Mouse (Mus musculus): Measurements from ENCODE around the gene Itgav. TPM values are rescaled to one million over a fixed set of nuclear protein-coding genes. Genes with fewer than 3 reads are reported as not detected.
"Not testable (repeated sequence)": the region's sequence is repeated elsewhere in the genome, so short reads cannot be mapped to it uniquely, and the experiment has no call there.

Itgav gene
- total RNA-seq, 1 experiment from 2014 or later: 124 TPM

DNA sequence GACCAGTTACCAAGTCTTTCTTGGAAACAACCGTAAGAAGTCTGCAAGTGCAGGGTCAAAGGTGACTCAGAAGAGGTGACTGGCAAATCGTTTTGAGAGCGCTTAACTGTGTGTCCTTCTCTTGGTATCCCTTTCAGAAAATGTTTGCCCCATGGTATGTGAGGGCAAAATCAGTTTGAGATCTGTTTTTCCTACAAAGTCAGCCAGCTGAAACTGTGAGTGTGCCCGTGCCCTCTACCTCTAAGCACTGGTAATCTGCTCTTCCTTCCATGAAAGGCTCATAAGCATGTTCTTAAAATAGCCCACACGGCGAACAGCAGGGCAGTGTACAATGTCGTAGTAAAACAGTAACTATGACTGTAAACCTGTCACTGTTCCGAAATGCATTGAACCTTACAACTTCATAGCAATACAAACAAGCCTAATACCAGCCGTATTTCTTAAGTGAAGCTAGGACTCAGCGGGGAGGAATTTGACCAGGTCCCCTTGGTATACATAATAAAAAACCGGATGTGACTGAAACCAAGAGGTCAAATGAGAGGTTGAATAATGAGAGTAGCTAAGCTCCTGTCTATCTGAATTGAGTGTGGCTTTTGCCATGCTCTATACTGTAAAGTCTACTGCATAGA, 14.2 kb upstream of the Itgav start:
- DNase-seq: no peak

DNA sequence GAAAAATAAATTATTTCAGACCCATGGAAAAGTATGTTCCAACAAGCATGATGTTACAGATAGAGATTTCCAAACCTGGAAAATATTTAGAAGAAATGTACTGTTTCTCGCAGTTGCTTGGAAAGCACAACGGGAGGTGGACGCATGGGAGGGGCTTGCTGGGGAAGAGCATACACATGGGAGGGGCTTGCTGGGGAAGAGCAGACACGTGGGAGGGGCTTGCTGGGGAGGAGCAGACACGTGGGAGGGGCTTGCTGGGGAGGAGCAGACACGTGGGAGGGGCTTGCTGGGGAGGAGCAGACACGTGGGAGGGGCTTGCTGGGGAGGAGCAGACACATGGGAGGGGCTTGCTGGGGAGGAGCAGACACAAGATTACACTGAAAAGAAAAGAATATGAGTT, 10.9 kb upstream of the Itgav start:
- not testable (repeated sequence) for DNase-seq

DNA sequence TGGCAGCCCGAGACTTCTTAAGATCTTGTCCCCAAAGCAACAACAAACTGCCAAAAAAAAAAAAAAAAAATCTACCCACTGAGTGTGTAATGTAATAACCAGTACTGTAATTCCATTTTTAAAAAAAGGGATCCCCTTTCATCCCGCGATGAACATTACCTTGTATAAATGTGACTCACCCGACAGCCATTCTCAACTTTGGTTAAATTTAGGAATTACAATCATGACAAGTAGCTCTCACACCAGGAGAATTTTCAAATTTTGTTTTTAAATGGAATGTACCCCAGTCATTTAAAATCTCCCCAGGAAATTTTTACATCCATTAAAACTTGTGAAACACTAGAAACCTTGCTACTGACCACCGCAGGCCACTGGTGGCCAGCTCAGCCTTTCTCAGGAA, 10.3 kb upstream of the Itgav start:
- DNase-seq: no peak

DNA sequence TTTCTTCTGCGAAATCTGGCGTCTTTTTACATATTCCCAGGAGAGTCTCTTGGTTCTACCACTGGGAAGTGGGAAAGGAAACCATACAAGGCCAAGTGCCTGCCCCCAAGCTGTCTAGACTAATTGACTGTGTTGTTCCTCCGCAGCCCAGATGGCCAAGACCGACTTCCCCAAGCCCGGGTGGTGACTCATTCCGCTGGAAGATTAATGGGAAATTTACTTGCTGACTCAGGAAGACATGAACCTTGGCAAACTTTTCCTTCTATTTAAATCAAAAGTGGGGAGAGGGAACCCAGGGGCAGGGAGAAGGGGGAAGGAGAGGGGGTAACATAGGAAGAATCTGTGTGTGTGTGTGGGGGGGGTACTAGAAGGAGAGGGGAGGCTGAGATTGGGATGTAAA, 9.4 kb upstream of the Itgav start:
- DNase-seq: peak; percentile 83

DNA sequence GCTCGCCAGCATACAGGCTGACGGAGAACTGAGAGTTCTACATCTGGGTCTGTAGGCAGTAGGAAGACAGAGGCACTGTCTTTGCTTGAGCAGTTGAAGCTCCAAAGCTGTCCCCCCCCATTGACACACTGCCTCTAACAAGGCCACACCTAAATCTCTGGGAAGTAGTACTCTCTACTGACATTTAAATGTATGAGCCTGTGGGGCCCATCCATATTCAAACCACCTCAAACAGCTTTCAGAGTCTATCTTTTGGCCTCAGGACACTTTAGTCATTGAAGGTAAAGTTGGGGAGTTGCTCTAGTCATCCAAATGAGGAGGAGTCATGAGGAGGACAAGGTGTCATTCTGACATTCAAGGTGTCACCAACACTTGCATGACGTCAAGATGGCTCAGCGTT, 5.9 kb upstream of the Itgav start:
- DNase-seq: no peak

DNA sequence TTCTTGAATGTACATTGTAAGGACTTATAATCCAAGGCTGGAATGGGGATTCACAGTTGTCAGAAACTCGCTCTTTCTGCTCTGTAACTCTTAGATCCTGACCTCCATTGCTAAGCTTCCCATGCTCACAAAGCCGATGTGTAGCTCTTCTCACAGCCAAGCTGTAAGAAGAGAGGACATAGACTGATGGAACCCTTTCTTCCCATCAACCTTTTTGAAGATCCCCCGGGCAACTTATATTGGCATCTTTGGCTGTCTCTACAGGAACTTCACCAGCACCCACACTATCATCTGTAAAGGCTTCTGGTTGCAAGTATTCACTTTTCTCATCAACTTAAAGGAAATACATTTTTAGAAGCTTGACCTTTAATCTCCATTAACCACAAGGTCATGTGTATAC, 2.6 kb upstream of the Itgav start:
- DNase-seq: no peak

DNA sequence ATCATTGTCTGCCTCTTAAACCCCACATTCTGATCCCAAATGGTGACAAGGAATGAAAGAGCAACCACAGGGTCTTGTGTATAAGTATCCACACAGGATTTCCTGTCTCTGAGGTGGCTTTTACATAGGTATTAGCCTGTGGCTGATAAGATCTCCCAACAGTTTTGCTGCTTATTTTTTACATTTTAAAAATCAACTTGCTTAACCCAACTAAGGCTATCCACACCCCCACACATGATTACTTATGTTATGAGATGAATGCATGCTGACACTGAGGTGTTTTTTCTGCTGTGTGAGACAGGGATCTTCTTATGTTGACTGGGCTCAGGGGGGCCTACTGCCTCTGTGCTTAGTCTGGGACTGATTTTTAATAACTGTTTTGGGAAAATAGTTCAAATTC, 1.3 kb upstream of the Itgav start:
- DNase-seq: no peak

DNA sequence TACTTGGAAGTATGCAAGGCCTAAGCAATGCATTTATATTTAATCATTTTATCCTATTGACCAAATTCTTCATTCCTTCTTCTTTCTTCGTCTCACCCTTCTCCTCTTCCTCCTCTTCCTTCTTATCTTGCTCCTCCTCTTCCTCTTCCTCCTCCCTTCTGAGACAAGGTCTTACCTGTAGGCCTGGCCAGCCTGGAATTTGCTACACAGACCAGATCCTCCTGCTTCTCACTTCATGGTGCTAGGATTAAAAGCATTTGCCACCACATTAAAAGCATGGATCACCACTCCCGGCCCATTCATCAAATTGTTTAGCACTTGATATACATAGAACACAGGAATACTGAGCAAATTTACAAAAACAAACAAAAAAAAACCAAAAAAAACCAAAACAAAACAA, 851 bp upstream of the Itgav start:
- DNase-seq: no peak

DNA sequence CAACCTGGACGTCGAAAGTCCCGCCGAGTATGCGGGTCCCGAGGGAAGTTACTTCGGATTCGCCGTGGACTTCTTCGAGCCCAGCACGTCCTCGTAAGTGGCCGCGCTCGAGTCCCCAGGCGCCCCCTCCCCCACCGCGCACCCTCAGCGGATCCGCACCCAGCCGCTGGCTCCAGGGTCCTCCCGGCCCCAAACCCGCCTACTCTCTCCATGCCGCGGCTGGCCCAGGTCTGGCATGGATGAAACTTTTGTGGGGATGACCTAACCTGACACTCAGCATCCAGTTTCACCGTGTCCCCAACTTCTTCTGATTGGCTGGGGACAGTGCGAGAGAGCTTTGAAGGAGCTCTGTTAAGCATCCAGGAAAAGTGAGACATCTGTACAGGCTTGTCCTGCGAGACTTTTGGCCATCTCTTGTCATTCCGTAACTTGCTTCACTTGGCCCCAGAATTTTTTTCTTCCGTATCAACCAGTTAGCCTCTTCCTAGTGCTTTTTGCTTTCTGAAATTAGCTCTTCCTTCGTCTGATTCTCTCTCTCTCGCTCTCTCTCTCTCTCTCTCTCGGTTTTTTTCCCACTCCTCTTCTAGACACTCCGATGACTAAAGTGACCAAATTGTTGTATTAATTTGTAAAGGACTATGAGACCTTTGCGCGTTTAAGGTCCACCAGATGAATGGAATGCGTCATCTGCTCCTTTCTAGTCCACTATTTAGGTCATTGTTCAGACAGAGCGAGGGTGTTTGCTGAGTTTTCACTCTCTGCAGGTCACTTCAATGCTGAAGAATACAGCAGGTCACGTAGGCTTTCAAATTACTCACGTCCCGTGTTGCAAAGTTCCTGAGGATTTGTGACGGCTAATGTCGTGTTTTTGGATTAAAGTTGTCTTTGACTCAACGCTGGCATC, 882 bp downstream of the Itgav start:
- peak; percentile 71 for DNase-seq

DNA sequence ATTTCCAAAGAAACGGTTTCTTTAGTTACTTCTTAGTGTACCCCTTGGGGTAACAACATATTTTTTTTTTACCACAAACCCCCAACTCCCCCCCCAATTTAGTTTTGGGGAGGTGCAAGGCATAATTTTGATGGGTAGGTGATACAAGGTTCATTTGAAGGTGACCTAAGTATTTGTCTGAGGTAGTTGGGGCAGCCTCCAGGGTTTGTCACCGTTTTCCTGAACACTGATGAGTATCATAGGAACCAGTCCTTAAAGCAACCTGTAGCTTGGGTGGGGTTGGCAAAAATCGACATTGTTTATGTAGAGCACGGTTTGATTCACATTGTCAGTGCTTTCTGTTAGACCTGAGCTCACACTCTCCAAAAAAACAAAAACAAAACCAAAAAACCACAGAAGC, 1.6 kb downstream of the Itgav start:
- DNase-seq: no peak

DNA sequence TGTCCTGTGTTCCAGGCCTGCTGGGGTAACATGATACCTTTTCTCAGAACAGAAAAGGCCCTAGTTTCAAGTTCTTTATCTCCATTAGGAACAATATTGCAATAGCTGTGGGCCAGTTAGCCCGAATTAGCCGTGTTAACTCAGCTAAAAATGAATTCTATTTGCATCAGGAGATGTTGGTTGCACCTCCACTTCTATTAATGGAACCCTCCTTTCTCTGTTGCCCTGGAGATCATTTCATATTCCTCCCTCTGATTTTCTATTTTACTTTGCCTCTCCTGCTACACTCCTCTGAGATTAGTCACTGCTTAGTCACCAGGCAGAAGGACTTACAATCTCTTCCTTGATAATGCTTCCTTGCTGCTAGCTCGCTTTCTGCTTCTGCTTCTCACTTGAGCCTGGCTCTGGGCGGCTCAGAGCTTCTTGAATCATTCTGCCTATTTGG, 4.1 kb downstream of the Itgav start:
- DNase-seq: no peak

DNA sequence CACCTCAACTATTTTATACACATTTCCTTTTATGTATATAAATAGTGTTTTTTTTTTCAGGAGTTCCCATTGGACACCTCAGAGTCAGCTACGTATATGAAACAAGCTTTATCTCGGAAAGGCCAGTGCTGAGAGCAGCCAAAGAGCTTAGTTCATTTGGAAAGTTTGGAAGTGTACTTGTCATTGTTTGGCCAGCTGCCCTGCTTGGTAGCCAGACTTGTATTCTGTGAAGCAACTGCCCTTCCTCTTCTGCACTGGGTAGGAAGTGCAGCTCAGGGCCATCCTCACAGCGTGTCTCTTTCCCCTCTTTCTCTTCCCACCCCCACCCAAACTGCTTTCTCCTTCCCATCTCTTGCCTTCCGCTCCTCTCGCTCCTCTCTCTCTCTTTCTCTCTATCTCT, 5.1 kb downstream of the Itgav start:
- DNase-seq: peak; percentile 83

DNA sequence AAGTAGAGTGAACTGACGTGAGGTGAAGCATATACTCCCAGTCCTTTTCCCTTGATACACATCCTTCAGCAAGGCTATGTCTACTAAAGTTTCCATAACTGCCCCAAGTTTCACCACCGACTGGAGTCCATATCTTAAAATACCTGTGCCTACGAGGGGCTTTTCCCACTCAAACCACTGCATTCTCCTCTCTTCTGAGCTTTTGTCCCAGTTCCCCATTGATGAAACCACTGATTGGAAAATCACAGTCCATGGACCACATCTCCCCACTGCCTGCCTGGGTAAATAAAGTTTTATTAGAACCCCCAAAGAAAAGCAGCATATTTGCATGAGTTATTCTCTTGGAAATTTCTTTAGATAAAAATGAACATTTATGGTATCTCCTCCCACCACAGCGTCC, 8.7 kb downstream of the Itgav start:
- no peak for DNase-seq

DNA sequence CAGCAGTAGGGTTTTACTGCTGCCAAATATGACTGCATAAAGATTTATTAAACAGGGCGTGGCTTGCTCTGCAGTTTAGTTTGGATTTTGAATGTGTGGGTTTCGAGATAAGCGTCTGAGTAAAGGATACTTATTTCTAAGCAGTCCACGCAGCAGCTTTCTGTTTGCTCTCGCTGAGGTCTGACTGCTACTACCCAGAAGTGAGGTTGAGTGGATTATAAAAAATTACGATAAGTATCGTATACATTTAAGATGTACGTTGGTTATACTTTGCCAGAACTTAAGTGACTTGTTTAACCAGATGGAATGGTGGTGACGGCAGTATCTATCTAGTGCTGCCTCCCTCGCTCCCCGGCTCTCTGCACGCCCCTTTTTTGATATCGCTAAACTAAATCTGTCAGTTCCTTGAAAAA, 9.8 kb downstream of the Itgav start:
- DNase-seq: no peak

DNA sequence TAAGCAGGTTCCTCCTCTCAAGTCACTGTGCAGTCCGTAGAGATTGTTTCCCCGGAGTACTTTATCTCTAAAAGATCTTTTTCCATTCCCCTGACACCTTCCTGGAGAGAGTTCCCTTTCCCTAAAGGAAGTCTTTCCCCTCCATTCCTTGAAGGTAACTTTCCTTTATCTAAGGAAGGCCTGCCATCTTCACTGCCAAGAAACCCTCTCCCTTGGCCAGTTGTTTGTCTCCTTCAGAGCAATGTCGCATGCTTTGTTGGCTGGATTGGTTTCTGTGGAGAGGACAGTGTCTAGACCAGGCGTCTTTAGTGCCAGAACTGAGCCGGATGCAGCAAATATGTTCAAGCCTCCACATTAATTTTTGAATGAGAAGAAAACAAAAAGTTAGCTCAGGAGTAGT, 11.1 kb downstream of the Itgav start:
- no peak for DNase-seq

DNA sequence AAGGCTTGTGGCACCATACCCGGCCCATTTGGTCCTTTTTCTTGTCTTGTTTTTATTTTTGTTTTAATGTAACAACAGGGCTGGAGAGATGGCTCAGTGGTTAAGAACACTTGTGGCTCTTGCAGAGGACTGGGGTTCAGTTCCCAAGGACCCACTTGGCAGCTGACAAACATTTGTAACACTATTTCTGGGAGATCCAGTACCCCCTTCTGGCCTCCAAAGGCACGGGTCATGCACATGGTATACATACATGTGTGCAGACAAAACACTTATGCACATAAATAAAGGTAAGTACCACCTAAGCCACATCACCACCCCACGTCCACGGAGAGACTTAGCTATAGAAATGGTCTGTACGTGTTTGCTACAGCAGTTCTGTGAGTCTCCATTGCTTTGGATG, 12.6 kb downstream of the Itgav start:
- no peak for DNase-seq

DNA sequence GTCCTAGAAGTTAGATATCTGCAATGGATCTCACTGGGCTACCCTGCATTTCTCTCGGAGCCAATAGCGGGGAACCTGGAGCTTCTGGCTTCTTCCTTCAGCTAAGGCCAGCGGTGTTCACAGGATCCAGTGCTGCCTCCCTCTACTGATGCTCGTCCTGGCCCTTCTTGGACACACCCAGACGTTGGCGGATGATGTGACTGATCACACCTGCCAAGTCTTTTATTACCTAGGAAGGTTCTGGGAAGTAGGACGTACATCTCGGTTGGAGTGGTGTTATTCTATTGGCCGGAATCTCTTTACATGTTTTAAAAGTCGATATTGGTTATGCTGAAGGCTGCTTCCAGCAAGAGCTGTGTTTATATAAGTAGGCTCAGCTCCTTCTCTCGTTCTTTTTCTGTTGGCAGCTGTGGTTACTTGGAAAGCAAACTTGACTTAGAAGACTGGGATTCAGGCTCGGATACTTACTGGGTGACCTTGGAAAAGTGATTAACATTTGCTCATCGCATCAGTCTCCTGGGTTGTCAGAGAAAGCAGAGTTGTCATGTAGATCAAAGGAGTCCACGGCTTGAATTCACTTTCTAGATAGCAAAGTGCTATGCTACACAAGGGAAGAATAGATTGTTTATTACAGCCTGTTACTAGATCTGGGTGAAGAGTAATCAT, 14.5 kb downstream of the Itgav start:
- DNase-seq: no peak

DNA sequence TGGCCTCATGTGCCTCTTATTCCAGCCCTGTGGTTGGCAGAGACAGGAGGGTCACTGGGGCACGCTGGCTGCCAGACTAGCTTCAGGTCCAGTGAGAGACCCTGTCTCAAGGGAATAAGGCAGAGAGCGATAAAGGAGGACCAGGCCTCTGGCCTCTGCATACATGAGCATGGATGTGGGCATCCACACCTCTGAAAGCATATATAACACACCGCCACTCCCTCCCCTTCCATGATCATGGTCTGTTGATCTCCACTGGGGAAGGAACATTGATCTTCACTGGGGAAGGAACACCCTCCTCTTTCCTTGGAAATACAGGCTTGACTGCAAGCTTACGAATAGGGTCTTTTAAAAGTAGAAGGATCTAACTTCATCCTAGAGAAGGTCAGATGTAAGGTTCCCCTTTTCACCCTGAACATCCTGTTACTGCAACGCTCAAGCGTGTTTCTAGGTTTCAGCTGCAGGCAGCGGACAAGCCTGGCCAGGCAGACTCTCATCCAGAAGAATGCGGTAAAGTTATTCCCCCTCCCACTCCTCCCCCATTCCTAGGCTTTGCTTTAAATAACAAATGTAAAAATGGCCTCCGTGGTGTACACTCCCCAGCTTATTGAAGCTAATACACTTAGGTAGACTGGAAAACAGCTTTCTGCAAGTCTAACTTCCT, 15.4 kb downstream of the Itgav start:
- DNase-seq: no peak

DNA sequence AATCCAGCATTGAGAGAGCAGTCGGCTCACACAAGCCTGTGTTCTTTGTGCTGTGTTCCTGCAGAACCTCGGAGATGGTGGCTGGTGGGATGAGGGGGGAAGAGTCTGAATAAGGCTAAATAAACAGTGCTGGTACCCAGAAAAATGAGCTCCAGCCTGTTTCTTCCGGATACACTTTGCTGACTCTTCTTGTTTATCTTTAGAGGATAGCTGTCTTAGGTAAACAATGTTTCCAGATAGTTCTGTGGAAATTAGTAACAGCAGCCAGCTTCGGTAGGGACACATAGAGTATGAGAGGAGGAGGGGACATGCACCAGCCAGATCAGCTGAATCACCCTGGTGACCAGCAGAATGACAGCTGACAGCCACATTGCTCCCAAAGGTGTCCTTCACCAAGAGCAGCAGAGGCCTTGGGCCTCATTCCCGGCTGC, 16.4 kb downstream of the Itgav start:
- DNase-seq: peak; percentile 41

DNA sequence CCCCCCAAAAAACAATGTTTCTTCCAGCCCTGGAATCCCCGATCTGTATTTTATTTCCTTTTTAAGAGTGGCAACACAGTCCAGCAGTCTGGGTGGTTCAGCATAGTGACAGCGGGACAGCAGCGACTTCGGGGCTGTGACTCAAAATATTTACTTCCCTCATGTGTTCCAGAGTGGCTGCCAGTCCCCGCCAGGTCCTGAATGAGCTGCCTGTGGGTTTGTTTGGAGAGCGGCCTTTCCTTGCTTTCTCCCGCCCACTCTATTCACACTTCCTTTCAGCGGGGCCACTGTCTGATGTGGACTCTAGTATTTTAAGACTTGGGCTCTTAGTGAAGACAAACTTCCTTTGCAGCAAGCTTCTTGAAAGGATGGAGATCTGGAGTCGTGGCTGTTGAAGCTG, 18.0 kb downstream of the Itgav start:
- peak; percentile 18 for DNase-seq

DNA sequence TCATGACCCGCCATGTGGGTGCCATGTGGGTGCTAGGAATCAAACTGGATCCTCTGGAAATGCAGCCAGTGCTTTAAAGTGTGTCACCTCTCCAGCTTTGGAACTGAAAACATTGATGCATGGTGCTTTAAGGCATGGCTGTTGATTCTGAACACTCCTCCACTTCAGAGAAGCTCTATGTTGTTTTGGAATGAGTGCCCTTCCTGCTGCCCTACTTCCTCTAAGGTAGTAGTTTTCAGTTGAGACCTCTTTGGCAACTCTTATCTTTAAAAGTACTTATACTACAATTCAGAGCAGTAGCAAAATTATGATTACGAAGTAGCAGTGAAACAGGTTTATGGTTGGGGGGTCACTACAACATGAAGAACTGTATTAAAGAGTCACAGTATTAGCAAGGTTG, 18.6 kb downstream of the Itgav start:
- no peak for DNase-seq

DNA sequence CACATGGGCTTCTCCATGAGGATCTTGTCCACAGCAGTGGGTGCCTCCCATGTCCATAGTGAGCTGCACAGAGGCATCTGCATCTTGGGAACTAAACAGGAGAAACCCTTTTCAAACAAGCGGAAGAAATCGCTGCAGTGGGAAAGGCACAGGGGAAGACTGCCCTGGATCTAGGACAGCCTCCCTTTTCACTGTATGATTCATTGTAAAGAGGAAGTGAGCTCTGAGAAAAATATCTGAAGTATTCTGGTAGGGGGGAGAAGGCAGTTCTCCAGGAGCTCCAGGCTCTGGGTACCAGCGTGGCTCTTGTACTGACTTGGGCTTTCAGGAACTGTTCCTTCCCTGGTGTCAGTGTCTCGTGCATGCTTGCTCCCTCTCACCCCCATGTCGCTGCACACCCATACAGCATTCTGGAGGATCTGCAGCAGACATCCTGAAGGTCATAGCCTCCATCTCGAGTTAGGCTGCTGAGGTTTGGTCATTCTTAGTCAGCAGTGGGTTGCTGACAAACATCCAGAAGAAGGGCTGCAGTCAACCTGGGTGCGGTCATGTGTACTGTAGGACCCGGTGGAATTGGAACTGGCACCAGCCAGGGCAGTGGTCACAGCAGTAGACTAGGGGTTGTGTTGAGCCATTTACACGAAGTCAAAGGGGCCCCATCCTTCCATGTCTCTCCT, 20.2 kb downstream of the Itgav start:
- DNase-seq: no peak
